Mouse (Mus musculus): Measurements from ENCODE around the gene Papola.

Papola gene

DNA sequence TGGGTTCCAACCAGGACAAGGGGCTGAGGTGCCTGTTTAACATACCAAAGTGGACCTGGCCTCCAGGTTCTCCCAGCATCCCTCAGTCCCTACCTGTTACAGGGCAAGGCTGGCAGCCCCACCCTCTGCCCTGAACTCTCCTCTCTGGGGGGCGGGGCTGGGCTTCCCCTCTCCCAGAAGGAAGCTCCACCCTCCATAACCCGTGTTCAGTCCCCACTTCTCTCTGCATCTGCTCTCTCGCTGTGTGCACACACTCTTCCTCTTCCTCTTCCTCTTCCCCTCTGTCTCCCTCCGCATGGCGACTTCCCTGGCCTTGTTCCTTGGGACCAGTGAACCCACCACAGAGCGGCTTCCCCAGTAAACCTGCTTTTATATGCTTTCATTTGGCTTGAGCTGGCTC, 84.7 kb downstream of the Papola start:
- no peak for DNase-seq

GRCm38 (mm10) chr12:105869696-105870095, 85.2 kb downstream of the Papola start:
- no peak for DNase-seq

DNA sequence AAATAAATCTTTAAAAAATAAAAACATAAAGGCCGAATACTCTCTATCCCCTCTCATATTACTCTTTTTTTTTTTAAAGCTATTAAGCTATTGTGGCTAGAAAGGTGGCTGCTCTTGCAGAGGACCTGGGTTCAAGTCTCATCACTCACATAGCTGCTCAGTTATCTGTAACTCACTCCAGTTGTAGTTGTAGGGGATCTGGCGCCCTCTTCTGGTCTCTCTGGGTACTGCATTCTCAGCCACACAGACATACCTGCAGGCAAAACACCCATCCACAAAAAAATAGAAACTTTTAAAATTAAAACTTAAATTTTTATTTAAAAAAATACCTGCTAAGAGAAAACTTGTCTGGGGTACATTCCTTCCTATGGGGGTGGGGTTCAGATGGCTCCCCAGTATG, 88.8 kb downstream of the Papola start:
- DNase-seq = no peak

DNA sequence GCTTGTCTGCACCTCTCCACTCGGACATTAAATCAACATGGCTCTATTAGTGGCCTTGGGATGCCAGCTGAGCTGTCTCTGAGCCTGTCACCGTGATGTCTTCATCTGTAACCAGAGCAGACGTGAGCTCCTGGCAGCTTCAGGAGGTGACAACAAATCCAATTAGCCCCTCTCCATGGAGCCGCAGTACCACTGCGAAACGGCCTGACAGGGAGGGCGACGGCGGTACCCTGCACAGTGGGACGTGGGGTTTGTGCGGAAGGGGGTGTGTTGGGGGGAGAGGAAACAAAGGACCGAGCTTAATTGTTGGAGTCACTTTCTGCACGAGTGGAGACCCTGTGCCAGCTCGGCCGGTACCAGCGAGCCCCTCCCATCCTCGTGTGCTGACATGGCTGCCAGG, 90.6 kb downstream of the Papola start:
- DNase-seq = no peak

GRCm38 (mm10) chr12:105876521-105876920, 92.0 kb downstream of the Papola start:
- no peak for DNase-seq

DNA sequence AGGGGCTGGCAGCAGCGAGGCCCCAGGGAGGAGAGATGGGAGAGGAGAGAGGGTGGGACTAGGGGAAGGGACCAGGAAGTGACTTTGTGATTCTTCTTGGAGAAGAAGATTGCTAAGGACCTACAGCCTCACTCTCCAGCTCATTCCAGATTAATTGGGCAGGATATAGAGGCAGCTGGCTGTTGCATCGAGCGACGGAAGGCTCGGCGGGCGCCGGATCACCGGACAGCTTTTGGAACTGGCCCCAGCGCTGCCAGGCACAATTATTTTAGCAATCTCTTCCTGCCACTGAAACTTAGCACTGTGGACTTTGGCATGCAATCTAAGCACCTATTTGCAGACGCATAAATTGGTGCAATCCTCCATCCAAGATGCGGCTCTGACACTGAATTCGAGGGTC, 92.4 kb downstream of the Papola start:
- no peak for DNase-seq

DNA sequence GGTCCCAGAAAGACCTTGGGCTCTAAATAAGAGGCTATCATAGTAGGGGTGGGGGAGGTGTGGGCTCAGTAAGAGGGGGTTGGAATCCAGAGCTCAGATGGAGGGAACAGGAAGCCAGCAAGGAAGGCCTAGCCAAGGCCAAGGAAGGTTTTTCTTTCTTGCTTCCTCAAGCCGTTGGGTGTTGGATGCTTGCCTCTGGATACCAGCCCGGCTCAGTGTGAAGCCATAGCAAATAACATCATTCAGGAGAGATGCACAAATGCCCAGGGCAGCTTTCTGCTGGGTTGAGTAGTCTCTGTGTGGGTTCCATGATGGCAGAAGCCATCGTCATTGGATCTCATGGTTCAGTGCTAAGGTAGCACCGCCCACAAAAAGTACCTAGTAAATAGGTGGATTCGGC, 94.3 kb downstream of the Papola start:
- no peak for DNase-seq

GRCm38 (mm10) chr12:105883799-105884514, 99.5 kb downstream of the Papola start:
- DNase-seq = no peak

GRCm38 (mm10) chr12:105884515-105885323, 100.2 kb downstream of the Papola start:
- no peak for DNase-seq

Data from thymus, adult 18-20 months (tissue).